Mouse (Mus musculus) forebrain, embryonic 14.5 days (tissue): ENCODE results near the gene Snapin. TPM values are rescaled to one million over a fixed set of nuclear protein-coding genes. Genes with fewer than 3 reads are reported as not detected.

Experiments
- ATAC-seq: fragments of 200-750 bp; cut with Nextera tagmentation; 2 replicates; pipeline ENCODE4 v1.8.0; 2017; ENCODE audit warnings: mild to moderate bottlenecking, moderate library complexity
- DNase-seq: peaks from one replicate; pipeline ENCODE4 v3.0.0-alpha.2; 2015; ENCODE audit warnings: low spot score
- H3K27ac ChIP-seq: fragments of 300-500 bp; sonication (generic); 2 replicates; pipeline ENCODE4 v1.5.1; 2014; ENCODE audit warnings: low read depth, mild to moderate bottlenecking, control low read depth, low read length, moderate library complexity
- H3K27me3 ChIP-seq: fragments of 300-500 bp; sonication (generic); replicated peaks from 2 replicates; pipeline ENCODE4 v1.6.1; 2014; ENCODE audit warnings: low read length, control low read depth, mixed read lengths; ENCODE audit not compliant: control insufficient read depth, insufficient read depth
- H3K36me3 ChIP-seq: fragments of 300-500 bp; sonication (generic); 2 replicates; pipeline ENCODE4 v1.6.1; 2014; ENCODE audit warnings: low read length, control low read depth; ENCODE audit not compliant: control insufficient read depth, insufficient read depth
- H3K4me1 ChIP-seq: fragments of 300-500 bp; sonication (generic); 2 replicates; pipeline ENCODE4 v1.6.1; 2014; ENCODE audit warnings: antibody characterized with exemption, low read length, control low read depth; ENCODE audit not compliant: control insufficient read depth, insufficient read depth
- H3K4me2 ChIP-seq: fragments of 300-500 bp; sonication (generic); 2 replicates; pipeline ENCODE4 v1.6.1; 2014; ENCODE audit warnings: mild to moderate bottlenecking, control low read depth, low read length
- H3K4me3 ChIP-seq: fragments of 300-500 bp; sonication (generic); 2 replicates; pipeline ENCODE4 v1.5.1; 2014; ENCODE audit warnings: low read depth, low read length, control low read depth
- H3K9ac ChIP-seq: fragments of 300-500 bp; sonication (generic); 2 replicates; pipeline ENCODE4 v1.6.1; 2014; ENCODE audit warnings: mild to moderate bottlenecking, low read length, control low read depth, moderate library complexity
- H3K9me3 ChIP-seq: fragments of 300-500 bp; sonication (generic); replicated peaks from 2 replicates; pipeline ENCODE4 v1.6.1; 2016; ENCODE audit warnings: low read length, control low read depth, mixed read lengths; ENCODE audit not compliant: control insufficient read depth
- WGBS: fragments of 180-500 bp; shearing (Covaris S2); extraction: QIAGEN DNeasy Blood & Tissue Kit; methylation state at CpG from one replicate; pipeline ENCODE4 v1.1.7; 2014; 5-methylcytosine and 5-hydroxymethylcytosine counted together
- polyA plus RNA-seq: library from polyadenylated mRNA; unstranded; fragments of >200 nt; fragmentation: Nextera tagmentation; extraction: Ambion mirVana; gene quantifications from 2 replicates; pipeline ENCODE4 v1.2.1, GENCODE M21; 2014

The Snapin gene
- polyA plus RNA-seq = 76.7 and 77.3 TPM in 2 replicates

DNA sequence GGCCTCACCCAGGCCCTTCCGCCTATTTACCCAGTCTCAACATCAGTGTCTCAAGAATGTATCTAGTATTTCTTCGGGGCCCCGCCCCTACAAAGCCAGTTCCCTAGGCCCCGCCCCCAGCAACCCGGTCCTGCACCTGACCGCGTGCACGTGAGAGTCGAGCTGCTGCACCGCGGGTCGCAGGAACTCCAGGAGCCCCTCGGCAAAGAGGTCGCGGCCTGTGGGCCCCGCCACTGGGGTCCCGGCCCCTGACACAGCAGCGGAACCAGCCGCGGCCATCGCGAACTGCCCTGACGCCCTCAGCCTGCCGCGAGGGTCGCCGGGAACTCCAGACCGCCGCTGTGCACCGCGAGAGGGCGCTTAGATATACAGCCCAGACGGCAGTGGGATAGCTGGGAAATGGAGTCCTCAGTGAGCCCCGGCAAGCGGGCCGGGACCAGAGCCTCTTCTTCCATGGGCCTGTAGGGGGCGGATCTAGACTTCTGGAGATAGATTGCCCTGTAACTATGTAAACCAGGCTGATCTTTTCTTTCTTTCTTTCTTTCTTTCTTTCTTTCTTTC is at the start of gene Snapin:
Snapin (minus strand) TSS at position 338 of the 561 bp plus-strand sequence.
- DNase-seq (peak; percentile 98), ATAC-seq (peak; percentile 99)
- H3K36me3 ChIP-seq = peaks cover 33% of the 10 kb centered on the region
- H3K27me3 ChIP-seq = no peaks in the 10 kb centered on the region
- H3K9ac ChIP-seq = peak within 1 kb of the TSS; percentile 78
- no peaks in the 10 kb centered on the region for H3K4me1 ChIP-seq
- under 1% methylated on average over 37 of the region's 37 CpGs for WGBS
- peak within 1 kb of the TSS; percentile 51 for H3K4me2 ChIP-seq
- H3K9me3 ChIP-seq = no peaks in the 10 kb centered on the region
- peak within 1 kb of the TSS; percentile 49; the same call in 1 of the 2 replicates for H3K27ac ChIP-seq
- H3K4me3 ChIP-seq = peak within 1 kb of the TSS; percentile 73

DNA sequence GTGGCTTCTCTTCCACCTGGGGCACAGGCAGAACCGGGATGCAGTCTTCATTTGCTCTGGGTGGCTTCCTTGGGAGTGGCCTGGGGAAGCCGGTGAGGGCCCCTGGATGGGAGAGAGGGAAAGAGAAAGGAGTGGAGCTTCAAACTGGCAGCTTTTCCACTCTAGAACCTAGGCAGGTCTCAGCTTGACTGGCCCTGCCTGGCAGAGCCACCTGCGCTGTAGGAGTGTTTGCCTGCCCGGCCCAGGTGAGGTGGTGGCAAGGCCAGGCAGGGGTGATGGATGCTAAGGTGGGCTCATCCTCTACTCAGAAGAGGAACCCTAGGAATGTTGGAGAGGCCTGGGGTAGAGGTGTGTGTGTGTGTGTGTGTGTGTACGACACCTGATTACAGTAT is 47.1 kb upstream of the Snapin start:
- Histone ChIP-seq H3K4me1 (no peaks in the 10 kb centered on the region), H3K4me2 (no peak overlapping the region), H3K36me3 (no peaks in the 10 kb centered on the region), H3K27ac (no peak overlapping the region), H3K9me3 (no peaks in the 10 kb centered on the region), H3K9ac (no peak overlapping the region), H3K27me3 (no peaks in the 10 kb centered on the region), H3K4me3 (no peak overlapping the region)
- ATAC-seq (no peak), DNase-seq (no peak)
- 77% methylated on average over 5 of the region's 5 CpGs for WGBS

DNA sequence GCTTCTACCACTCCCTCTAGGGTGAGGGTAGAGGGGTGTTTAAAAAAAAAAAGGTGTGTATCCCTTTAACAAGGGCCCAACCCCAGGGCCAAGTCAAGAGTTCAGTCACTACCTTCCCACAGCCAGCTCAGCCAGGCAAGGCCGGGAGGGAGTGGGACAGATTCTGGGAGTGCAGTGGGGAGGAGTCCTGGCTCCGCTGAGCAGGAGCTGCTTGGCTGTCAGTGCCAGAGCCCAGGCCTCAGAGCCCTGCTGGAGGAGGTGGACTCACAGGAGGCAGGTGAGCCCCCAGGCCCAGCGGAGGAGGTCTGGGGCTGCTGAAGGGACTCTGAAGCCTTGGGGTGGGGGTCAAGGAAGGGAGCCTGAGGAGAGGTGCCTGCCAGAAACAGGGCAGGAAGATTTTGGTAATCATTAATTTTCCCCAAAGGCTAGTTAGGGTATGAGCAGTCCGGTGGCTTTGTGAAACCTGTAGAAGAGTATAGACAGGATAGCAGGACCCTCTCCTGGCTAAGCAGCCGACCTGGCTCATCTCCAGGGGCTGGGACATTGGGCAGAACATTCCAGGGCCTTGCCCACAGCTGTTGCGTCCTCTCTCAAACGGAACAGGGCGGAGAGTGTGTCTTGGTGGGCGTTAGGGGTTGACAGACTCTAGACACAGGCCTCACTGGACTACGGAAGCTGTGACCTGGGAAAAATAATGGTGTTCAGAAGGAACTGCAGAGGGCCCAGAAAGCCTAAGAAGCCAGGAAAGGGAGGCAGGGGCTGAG is 46.5 kb upstream of the Snapin start, which contains the start of gene S100a16:
S100a16 (plus strand) TSS at position 114 of the 764 bp plus-strand sequence.
- Histone ChIP-seq H3K27me3 (no peaks in the 10 kb centered on the region), H3K9ac (no peak within 1 kb of the TSS), H3K4me1 (no peaks in the 10 kb centered on the region), H3K27ac (no peak within 1 kb of the TSS), H3K4me3 (no peak within 1 kb of the TSS), H3K4me2 (no peak within 1 kb of the TSS), H3K36me3 (no peaks in the 10 kb centered on the region), H3K9me3 (no peaks in the 10 kb centered on the region)
- 53% methylated on average over 10 of the region's 10 CpGs for WGBS
- ATAC-seq (no peak), DNase-seq (no peak)

DNA sequence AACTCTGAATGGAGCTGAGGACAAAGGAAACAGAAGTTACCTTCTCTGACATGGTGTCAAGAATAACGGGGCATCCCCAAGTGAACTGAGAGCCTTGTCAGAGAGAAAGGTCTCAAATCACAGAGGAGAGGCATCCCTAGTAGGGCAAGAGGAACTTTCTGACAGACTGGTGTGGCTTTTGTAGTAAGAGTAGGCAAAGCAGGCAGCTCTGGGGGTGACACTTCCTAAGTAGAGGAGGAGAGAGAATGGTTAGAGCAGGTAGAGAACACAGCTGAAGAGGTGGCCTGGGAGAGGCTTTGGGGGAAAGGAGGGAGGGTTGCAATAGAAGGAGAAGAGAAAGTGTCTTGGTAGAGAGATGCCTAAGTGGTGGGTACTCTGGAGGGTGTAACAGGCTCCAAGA is 44.6 kb upstream of the Snapin start:
- Histone ChIP-seq H3K4me1 (no peaks in the 10 kb centered on the region), H3K9me3 (no peaks in the 10 kb centered on the region), H3K27me3 (no peaks in the 10 kb centered on the region), H3K4me2 (no peak overlapping the region), H3K9ac (no peak overlapping the region), H3K27ac (no peak overlapping the region), H3K36me3 (no peaks in the 10 kb centered on the region), H3K4me3 (no peak overlapping the region)
- 48% methylated on average over 1 of the region's 1 CpGs for WGBS
- DNase-seq = no peak
- no peak for ATAC-seq

DNA sequence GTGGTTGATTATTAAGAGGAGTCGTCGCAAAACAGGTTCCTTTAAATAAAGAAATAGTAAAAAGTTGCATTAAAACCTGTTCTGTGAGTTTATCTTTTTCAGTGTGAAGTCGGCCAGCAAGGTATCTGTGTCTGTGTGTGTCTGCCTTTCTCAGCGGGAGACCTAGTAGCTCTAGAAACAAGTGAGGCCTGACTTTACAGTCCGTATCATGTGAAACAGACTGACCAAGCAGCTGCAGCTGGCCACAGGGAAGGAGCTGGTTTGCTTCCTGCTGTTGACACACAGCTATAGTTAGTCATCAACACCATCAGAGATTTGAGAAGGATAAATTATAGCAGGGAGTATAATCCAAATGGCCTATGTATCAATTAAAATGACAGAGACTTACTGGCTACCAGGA is 40.9 kb upstream of the Snapin start:
- Histone ChIP-seq H3K27ac (no peak overlapping the region), H3K4me3 (no peak overlapping the region), H3K9ac (no peak overlapping the region), H3K4me1 (no peaks in the 10 kb centered on the region), H3K9me3 (no peaks in the 10 kb centered on the region), H3K36me3 (no peaks in the 10 kb centered on the region), H3K4me2 (no peak overlapping the region), H3K27me3 (no peaks in the 10 kb centered on the region)
- ATAC-seq (no peak), DNase-seq (no peak)
- WGBS = 75% methylated on average over 5 of the region's 5 CpGs

DNA sequence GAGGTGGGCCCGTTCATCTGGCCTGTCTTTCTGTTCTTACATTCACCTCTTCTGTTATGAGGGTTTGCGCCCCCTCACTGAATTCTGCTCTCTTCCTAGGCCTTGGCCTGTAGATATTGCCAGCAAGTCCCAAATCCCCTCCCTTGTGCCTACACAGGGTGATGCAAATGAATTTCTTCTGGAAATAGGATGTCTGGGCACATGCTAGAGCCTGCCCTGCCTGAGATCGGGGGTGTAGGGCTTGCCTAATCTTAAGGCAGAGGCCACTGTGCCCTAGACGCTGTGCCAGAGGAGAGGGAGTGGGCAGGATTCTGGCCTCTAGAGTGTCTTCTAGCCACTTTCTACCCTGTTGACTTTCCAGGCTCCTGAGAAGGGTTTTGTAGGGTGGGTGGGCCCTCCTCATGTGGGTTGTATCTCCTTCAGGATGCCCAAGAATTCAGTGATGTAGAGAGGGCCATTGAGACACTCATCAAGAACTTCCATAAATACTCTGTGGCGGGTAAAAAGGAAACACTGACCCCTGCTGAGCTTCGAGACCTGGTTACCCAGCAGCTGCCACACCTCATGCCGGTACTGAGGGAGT is 36.5 kb upstream of the Snapin start:
- H3K27ac ChIP-seq = no peak overlapping the region
- no peak overlapping the region for H3K4me3 ChIP-seq
- H3K4me1 ChIP-seq = no peaks in the 10 kb centered on the region
- no peaks in the 10 kb centered on the region for H3K36me3 ChIP-seq
- no peaks in the 10 kb centered on the region for H3K9me3 ChIP-seq
- DNase-seq (no peak), ATAC-seq (no peak)
- 89% methylated on average over 7 of the region's 7 CpGs for WGBS
- H3K9ac ChIP-seq = no peak overlapping the region
- H3K4me2 ChIP-seq = no peak overlapping the region
- H3K27me3 ChIP-seq = no peaks in the 10 kb centered on the region

DNA sequence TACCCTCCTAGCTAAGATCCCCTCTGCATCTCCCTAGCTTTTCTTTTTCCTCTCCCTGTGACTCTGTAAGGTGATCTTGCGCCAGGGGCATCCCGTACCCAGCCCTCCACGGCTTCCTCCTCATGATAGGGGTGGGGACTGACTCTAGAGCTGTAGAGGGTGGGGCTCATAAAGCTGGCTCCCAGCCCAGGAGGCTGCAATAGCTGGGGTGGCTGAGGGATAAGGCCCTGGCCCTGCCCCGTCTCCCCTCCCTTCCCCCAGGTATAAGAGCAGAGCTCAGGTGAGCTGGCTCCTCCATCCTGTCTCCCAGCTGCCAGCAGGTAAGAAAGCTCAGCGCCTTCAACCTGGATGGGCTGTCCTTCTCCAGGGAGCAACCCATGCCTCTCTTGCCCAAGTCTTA is 35.7 kb upstream of the Snapin start, which contains the start of gene S100a14:
S100a14 (plus strand) TSS at position 277 of the 400 bp plus-strand sequence.
- Histone ChIP-seq H3K9me3 (no peaks in the 10 kb centered on the region), H3K4me2 (no peak within 1 kb of the TSS), H3K36me3 (no peaks in the 10 kb centered on the region), H3K27me3 (no peaks in the 10 kb centered on the region), H3K27ac (no peak within 1 kb of the TSS), H3K4me1 (no peaks in the 10 kb centered on the region), H3K4me3 (no peak within 1 kb of the TSS), H3K9ac (no peak within 1 kb of the TSS)
- DNase-seq (no peak), ATAC-seq (no peak)
- 66% methylated on average over 5 of the region's 5 CpGs for WGBS

DNA sequence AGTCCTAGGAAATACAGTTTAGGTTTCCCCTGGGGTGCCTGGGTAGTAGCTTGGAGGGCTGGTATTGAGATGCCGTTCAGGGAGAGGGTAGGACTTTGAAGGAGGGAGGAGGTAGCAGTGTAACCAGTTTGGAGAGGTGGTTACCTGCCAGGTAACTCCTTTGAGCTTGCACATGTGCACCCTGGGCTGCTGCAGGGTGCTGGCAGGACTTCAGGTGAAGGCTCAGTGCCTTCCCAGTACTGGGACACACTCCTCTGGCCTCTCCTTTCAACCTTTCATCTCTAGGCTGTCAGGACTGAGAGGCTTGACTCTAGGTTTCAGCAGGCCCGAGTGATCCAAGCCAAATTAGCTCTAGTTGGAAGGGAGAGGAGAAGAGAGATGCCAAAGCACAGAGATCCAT is 35.2 kb upstream of the Snapin start:
- no peak overlapping the region for H3K9ac ChIP-seq
- no peak overlapping the region for H3K27ac ChIP-seq
- WGBS = 71% methylated on average over 2 of the region's 2 CpGs
- no peaks in the 10 kb centered on the region for H3K36me3 ChIP-seq
- H3K4me1 ChIP-seq = no peaks in the 10 kb centered on the region
- ATAC-seq (no peak), DNase-seq (no peak)
- H3K27me3 ChIP-seq = no peaks in the 10 kb centered on the region
- no peak overlapping the region for H3K4me3 ChIP-seq
- no peak overlapping the region for H3K4me2 ChIP-seq
- H3K9me3 ChIP-seq = no peaks in the 10 kb centered on the region

DNA sequence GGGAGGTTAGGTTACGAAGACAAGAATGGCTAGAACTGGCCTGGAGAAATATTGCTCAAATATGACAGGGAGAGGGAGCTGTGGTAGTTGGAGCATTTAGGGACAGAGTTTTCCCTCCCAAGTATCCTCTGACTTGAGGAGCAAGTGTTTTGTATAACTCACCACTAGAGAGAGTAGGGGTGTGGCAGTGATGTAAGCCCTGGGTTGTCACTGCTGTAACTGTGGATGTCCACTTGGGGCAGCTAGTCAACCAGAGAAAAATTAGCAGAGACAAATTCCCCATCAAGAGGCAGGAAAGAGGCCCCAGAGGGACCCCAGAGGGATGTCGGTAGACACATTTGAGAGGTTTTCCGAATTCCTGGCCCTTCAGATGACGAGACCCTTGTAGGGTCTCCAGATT is 34.6 kb upstream of the Snapin start:
- WGBS = 64% methylated on average over 4 of the region's 4 CpGs

More for the DNA sequence above, 34.6 kb upstream of the Snapin start:
- ATAC-seq (no peak), DNase-seq (peak; percentile 46)
- H3K4me2 ChIP-seq = no peak overlapping the region
- H3K4me1 ChIP-seq = no peaks in the 10 kb centered on the region
- H3K9me3 ChIP-seq = no peaks in the 10 kb centered on the region
- no peak overlapping the region for H3K27ac ChIP-seq
- H3K9ac ChIP-seq = no peak overlapping the region
- no peaks in the 10 kb centered on the region for H3K27me3 ChIP-seq
- no peaks in the 10 kb centered on the region for H3K36me3 ChIP-seq
- no peak overlapping the region for H3K4me3 ChIP-seq
